8 mouse cellular contexts compared by ENCODE assay signal in genomic region chr7:19458072-19458486, GRCm38 (mm10). TPM values are rescaled to one million over a fixed set of nuclear protein-coding genes. Genes with fewer than 3 reads are reported as not detected.
DNase-seq lines count a peak whose midpoint lies in the region; ATAC-seq and TF ChIP-seq lines count a peak whose summit lies in the region.

No protein-coding gene starts in this region.

- TF ChIP-seq POLR2A in kidney, adult 2 months (IDR thresholded peaks at IDR 0.05; ENCODE audit: low read depth, low read length): no peak
- TF ChIP-seq POLR2A in myocyte (IDR thresholded peaks at IDR 0.05; ENCODE audit: insufficient read length, low read depth): no peak

- no peaks in the 10 kb centered on the region for H3K9me3 ChIP-seq in forebrain, postnatal 0 days (ENCODE audit: low read length)
- H3K9me3 ChIP-seq in hindbrain, embryonic 15.5 days: no peaks in the 10 kb centered on the region
- H3K9me3 ChIP-seq in liver, embryonic 12.5 days (replicated peaks): no peaks in the 10 kb centered on the region
- no peaks in the 10 kb centered on the region for H3K9me3 ChIP-seq in stomach, embryonic 16.5 days (replicated peaks; ENCODE audit: control insufficient read depth, low read length)

- H3K9ac ChIP-seq in forebrain, postnatal 0 days: peak overlapping the region; percentile 82
- peak overlapping the region; percentile 70 for H3K9ac ChIP-seq in hindbrain, embryonic 15.5 days
- H3K9ac ChIP-seq in liver, embryonic 12.5 days: peak overlapping the region; percentile 87
- H3K9ac ChIP-seq in stomach, embryonic 16.5 days (ENCODE audit: low read length): peak overlapping the region; percentile 97

- H3K27ac ChIP-seq in kidney, adult 2 months (ENCODE audit: insufficient read depth, low read depth, low read length): peak overlapping the region; percentile 55; the same call in 1 of the 2 replicates
- H3K27ac ChIP-seq in forebrain, postnatal 0 days (ENCODE audit: low read depth, low read length): peak overlapping the region; percentile 85
- peak overlapping the region; percentile 78 for H3K27ac ChIP-seq in hindbrain, embryonic 15.5 days (replicated peaks)
- peak overlapping the region; percentile 76 for H3K27ac ChIP-seq in liver, embryonic 12.5 days
- peak overlapping the region; percentile 73 for H3K27ac ChIP-seq in stomach, embryonic 16.5 days (ENCODE audit: low read length)

- peak overlapping the region; percentile 91 for H3K4me3 ChIP-seq in kidney, adult 2 months (ENCODE audit: insufficient read depth, low read depth, low read length)
- peak overlapping the region; percentile 97 for H3K4me3 ChIP-seq in forebrain, postnatal 0 days (ENCODE audit: low read depth, low read length)
- peak overlapping the region; percentile 90 for H3K4me3 ChIP-seq in hindbrain, embryonic 15.5 days
- peak overlapping the region; percentile 92 for H3K4me3 ChIP-seq in liver, embryonic 12.5 days
- H3K4me3 ChIP-seq in myocyte: peak overlapping the region; percentile 64
- H3K4me3 ChIP-seq in stomach, embryonic 16.5 days (replicated peaks; ENCODE audit: low read length): peak overlapping the region; percentile 93

- 2% methylated on average over 27 of the region's 31 CpGs for WGBS in kidney, adult 2 months
- under 1% methylated on average over 28 of the region's 31 CpGs for WGBS in forebrain, postnatal 0 days
- under 1% methylated on average over 26 of the region's 31 CpGs for WGBS in hindbrain, embryonic 15.5 days
- WGBS in liver, embryonic 12.5 days (ENCODE audit: insufficient replicate concordance): under 1% methylated on average over 23 of the region's 31 CpGs
- WGBS in stomach, embryonic 16.5 days: under 1% methylated on average over 27 of the region's 31 CpGs

- no peaks in the 10 kb centered on the region for H3K4me1 ChIP-seq in kidney, adult 2 months (ENCODE audit: control insufficient read depth, insufficient read depth, low read length)
- peaks cover 16% of the 10 kb centered on the region for H3K4me1 ChIP-seq in forebrain, postnatal 0 days (ENCODE audit: insufficient read depth)
- H3K4me1 ChIP-seq in hindbrain, embryonic 15.5 days (replicated peaks): peaks cover 30% of the 10 kb centered on the region
- peaks cover 68% of the 10 kb centered on the region for H3K4me1 ChIP-seq in liver, embryonic 12.5 days
- peaks cover 12% of the 10 kb centered on the region for H3K4me1 ChIP-seq in stomach, embryonic 16.5 days (ENCODE audit: control insufficient read depth, insufficient read depth, low read length)

- peak; percentile 64 for DNase-seq in kidney, adult 2 months
- DNase-seq in kidney, adult 11 months: no peak
- DNase-seq in forebrain, postnatal 0 days: peak; percentile 67

- H3ac ChIP-seq in myocyte (ENCODE audit: control insufficient read depth, insufficient read length): peak overlapping the region; percentile 93

- H3K27me3 ChIP-seq in kidney, adult 2 months (replicated peaks; ENCODE audit: control insufficient read depth, insufficient read depth, low read length): no peaks in the 10 kb centered on the region
- H3K27me3 ChIP-seq in forebrain, postnatal 0 days (ENCODE audit: insufficient read depth, low read length): no peaks in the 10 kb centered on the region
- H3K27me3 ChIP-seq in hindbrain, embryonic 15.5 days: no peaks in the 10 kb centered on the region
- no peaks in the 10 kb centered on the region; the same call in 1 of the 2 replicates for H3K27me3 ChIP-seq in liver, embryonic 12.5 days (replicated peaks)
- H3K27me3 ChIP-seq in myocyte (ENCODE audit: control insufficient read depth, insufficient read depth, insufficient read length): no peaks in the 10 kb centered on the region
- no peaks in the 10 kb centered on the region for H3K27me3 ChIP-seq in stomach, embryonic 16.5 days (ENCODE audit: control insufficient read depth, insufficient read depth, low read length)

- no peak for TF ChIP-seq CTCF in kidney, adult 2 months (conservative IDR thresholded peaks at IDR 0.05; ENCODE audit: insufficient read depth, insufficient read length, low read depth, low read length)
- peak; percentile 60 for TF ChIP-seq CTCF in forebrain, postnatal 0 days (IDR thresholded peaks at IDR 0.05; ENCODE audit: low read depth)

- peaks cover 20% of the 10 kb centered on the region for H3K79me2 ChIP-seq in myocyte (ENCODE audit: control insufficient read depth, insufficient read depth)

- peak; percentile 13; the same call in 1 of the 2 replicates for ATAC-seq in cerebellum, adult (ENCODE audit: insufficient number of reproducible peaks, low FRiP score, low TSS enrichment)
- peak; percentile 87 for ATAC-seq in forebrain, postnatal 0 days
- ATAC-seq in hindbrain, embryonic 15.5 days (ENCODE audit: low FRiP score, low read depth): peak; percentile 70
- peak; percentile 38 for ATAC-seq in liver, embryonic 12.5 days
- peak; percentile 65 for ATAC-seq in stomach, embryonic 16.5 days (ENCODE audit: insufficient read depth, low FRiP score)

- no peaks in the 10 kb centered on the region for H3K36me3 ChIP-seq in kidney, adult 2 months (ENCODE audit: control insufficient read depth, insufficient read depth, low read length)
- H3K36me3 ChIP-seq in forebrain, postnatal 0 days (ENCODE audit: insufficient read depth): 0 out of 2 replicates have a peak, but pooled peaks cover 2% of the 10 kb centered on the region
- H3K36me3 ChIP-seq in hindbrain, embryonic 15.5 days: no peaks in the 10 kb centered on the region
- H3K36me3 ChIP-seq in liver, embryonic 12.5 days: peaks cover 7% of the 10 kb centered on the region; the same call in 1 of the 2 replicates
- H3K36me3 ChIP-seq in myocyte (ENCODE audit: control insufficient read depth, insufficient read depth): no peaks in the 10 kb centered on the region
- no peaks in the 10 kb centered on the region for H3K36me3 ChIP-seq in stomach, embryonic 16.5 days (ENCODE audit: control insufficient read depth, insufficient read depth, low read length)

- peak overlapping the region; percentile 93 for H3K4me2 ChIP-seq in forebrain, postnatal 0 days (ENCODE audit: low read depth)
- H3K4me2 ChIP-seq in hindbrain, embryonic 15.5 days: peak overlapping the region; percentile 97
- H3K4me2 ChIP-seq in liver, embryonic 12.5 days: peak overlapping the region; percentile 97
- peak overlapping the region; percentile 69 for H3K4me2 ChIP-seq in myocyte (ENCODE audit: low read depth)
- peak overlapping the region; percentile 91 for H3K4me2 ChIP-seq in stomach, embryonic 16.5 days (ENCODE audit: low read depth, low read length)

TF ChIP-seq in myocyte, 11 proteins besides CTCF, POLR2A, EP300 and RAD21 (continues in another document):
- TF ChIP-seq MYOG (IDR thresholded peaks at IDR 0.05; ENCODE audit: control insufficient read depth in 1 of 3, insufficient read depth in 1 of 3, insufficient read length in 2 of 3, low read depth in 2 of 3) (no peak), USF1 (IDR thresholded peaks at IDR 0.05; ENCODE audit: low read depth) (no peak), E2F4 (IDR thresholded peaks at IDR 0.05; ENCODE audit: insufficient read depth) (no peak), TCF12 (IDR thresholded peaks at IDR 0.05; ENCODE audit: insufficient read depth, poor library complexity, severe bottlenecking) (no peak)

RNA-seq across cellular contexts. Expression of gene Mark4, which starts 0.5 kb away (rescaled TPM):
- polyA plus RNA-seq in kidney, adult 2 months (2012; rRNA removed): 16.1 and 18.2 TPM in 2 replicates
- 46.7 and 47.1 TPM in 2 replicates for total RNA-seq in forebrain, postnatal 0 days (2014; rRNA removed)
- polyA plus RNA-seq in forebrain, postnatal 0 days (2015; fragmentation: Nextera tagmentation; extraction: Ambion mirVana): 16.1 and 21.0 TPM in 2 replicates
- polyA plus RNA-seq in hindbrain, embryonic 15.5 days (2015; fragmentation: Nextera tagmentation; extraction: Ambion mirVana): 18.4 and 18.7 TPM in 2 replicates
- polyA plus RNA-seq in liver, embryonic 12.5 days (2016; fragmentation: Nextera tagmentation; extraction: Ambion mirVana): 3.8 and 4.2 TPM in 2 replicates
- 18.2 TPM for polyA plus RNA-seq in myocyte (2012; fragmentation: generic; extraction: Trizol)
- 4.3 and 5.9 TPM in 2 replicates for polyA plus RNA-seq in stomach, embryonic 16.5 days (2015; fragmentation: Nextera tagmentation; extraction: Ambion mirVana)

RNA-seq across cellular contexts. Expression of gene Exoc3l2, which starts 5.1 kb away (rescaled TPM):
- 41.6 and 46.6 TPM in 2 replicates for polyA plus RNA-seq in kidney, adult 2 months (2012; rRNA removed)
- total RNA-seq in forebrain, postnatal 0 days (2014; rRNA removed): 0.14 and 0.23 TPM in 2 replicates
- polyA plus RNA-seq in forebrain, postnatal 0 days (2015; fragmentation: Nextera tagmentation; extraction: Ambion mirVana): 0.36 and 0.38 TPM in 2 replicates
- 0.76 and 0.82 TPM in 2 replicates for polyA plus RNA-seq in hindbrain, embryonic 15.5 days (2015; fragmentation: Nextera tagmentation; extraction: Ambion mirVana)
- 3.6 and 3.9 TPM in 2 replicates for polyA plus RNA-seq in liver, embryonic 12.5 days (2016; fragmentation: Nextera tagmentation; extraction: Ambion mirVana)
- polyA plus RNA-seq in myocyte (2012; fragmentation: generic; extraction: Trizol): not detected
- 0.71 and 0.85 TPM in 2 replicates for polyA plus RNA-seq in stomach, embryonic 16.5 days (2015; fragmentation: Nextera tagmentation; extraction: Ambion mirVana)

RNA-seq across cellular contexts. Expression of gene Bloc1s3, which starts 50.1 kb away (rescaled TPM):
- polyA plus RNA-seq in kidney, adult 2 months (2012; rRNA removed): 8.6 and 10.3 TPM in 2 replicates
- total RNA-seq in forebrain, postnatal 0 days (2014; rRNA removed): 17.3 and 17.8 TPM in 2 replicates
- polyA plus RNA-seq in forebrain, postnatal 0 days (2015; fragmentation: Nextera tagmentation; extraction: Ambion mirVana): 4.5 and 5.1 TPM in 2 replicates
- polyA plus RNA-seq in hindbrain, embryonic 15.5 days (2015; fragmentation: Nextera tagmentation; extraction: Ambion mirVana): 4.5 and 4.8 TPM in 2 replicates
- polyA plus RNA-seq in liver, embryonic 12.5 days (2016; fragmentation: Nextera tagmentation; extraction: Ambion mirVana): 2.1 TPM in 2 replicates
- polyA plus RNA-seq in myocyte (2012; fragmentation: generic; extraction: Trizol): 7.8 TPM
- polyA plus RNA-seq in stomach, embryonic 16.5 days (2015; fragmentation: Nextera tagmentation; extraction: Ambion mirVana): 1.4 and 1.5 TPM in 2 replicates

RNA-seq across cellular contexts. Expression of gene Trappc6a, which starts 50.1 kb away (rescaled TPM):
- polyA plus RNA-seq in kidney, adult 2 months (2012; rRNA removed): 62.3 and 74.6 TPM in 2 replicates
- total RNA-seq in forebrain, postnatal 0 days (2014; rRNA removed): 28.5 and 28.8 TPM in 2 replicates
- polyA plus RNA-seq in forebrain, postnatal 0 days (2015; fragmentation: Nextera tagmentation; extraction: Ambion mirVana): 38.7 and 38.8 TPM in 2 replicates
- 39.4 and 41.4 TPM in 2 replicates for polyA plus RNA-seq in hindbrain, embryonic 15.5 days (2015; fragmentation: Nextera tagmentation; extraction: Ambion mirVana)
- 68.4 and 68.6 TPM in 2 replicates for polyA plus RNA-seq in liver, embryonic 12.5 days (2016; fragmentation: Nextera tagmentation; extraction: Ambion mirVana)
- 57.3 TPM for polyA plus RNA-seq in myocyte (2012; fragmentation: generic; extraction: Trizol)
- 101 and 102 TPM in 2 replicates for polyA plus RNA-seq in stomach, embryonic 16.5 days (2015; fragmentation: Nextera tagmentation; extraction: Ambion mirVana)

RNA-seq across cellular contexts. Expression of gene Ckm, which starts 53.5 kb away (rescaled TPM):
- 2.0 and 420 TPM in 2 replicates for polyA plus RNA-seq in kidney, adult 2 months (2012; rRNA removed)
- total RNA-seq in forebrain, postnatal 0 days (2014; rRNA removed): 0.48 and 4.2 TPM in 2 replicates
- not detected in 2 replicates for polyA plus RNA-seq in forebrain, postnatal 0 days (2015; fragmentation: Nextera tagmentation; extraction: Ambion mirVana)
- 0.23 and 1.4 TPM in 2 replicates for polyA plus RNA-seq in hindbrain, embryonic 15.5 days (2015; fragmentation: Nextera tagmentation; extraction: Ambion mirVana)
- 0.15 and 0.20 TPM in 2 replicates for polyA plus RNA-seq in liver, embryonic 12.5 days (2016; fragmentation: Nextera tagmentation; extraction: Ambion mirVana)
- 1,561 TPM for polyA plus RNA-seq in myocyte (2012; fragmentation: generic; extraction: Trizol)
- polyA plus RNA-seq in stomach, embryonic 16.5 days (2015; fragmentation: Nextera tagmentation; extraction: Ambion mirVana): 50.9 and 378 TPM in 2 replicates

Comparison
In these comparisons a context has a peak if more than half of its experiments do, and no peak if none do; other contexts are left out.
1. ATAC-seq: peak in every context shown above with its lines; median percentile 87 in forebrain, postnatal 0 days; 70 in hindbrain, embryonic 15.5 days; 65 in stomach, embryonic 16.5 days; 38 in liver, embryonic 12.5 days; 13 in cerebellum, adult.